Mouse (Mus musculus): Measurements from ENCODE around the gene Asb17. TPM values are rescaled to one million over a fixed set of nuclear protein-coding genes. Genes with fewer than 3 reads are reported as not detected.

The Asb17 gene
- 0.09 TPM in 1 of 2 replicates, not detected in the other for polyA plus RNA-seq (2015; fragmentation: Nextera tagmentation; extraction: Ambion mirVana)

DNA sequence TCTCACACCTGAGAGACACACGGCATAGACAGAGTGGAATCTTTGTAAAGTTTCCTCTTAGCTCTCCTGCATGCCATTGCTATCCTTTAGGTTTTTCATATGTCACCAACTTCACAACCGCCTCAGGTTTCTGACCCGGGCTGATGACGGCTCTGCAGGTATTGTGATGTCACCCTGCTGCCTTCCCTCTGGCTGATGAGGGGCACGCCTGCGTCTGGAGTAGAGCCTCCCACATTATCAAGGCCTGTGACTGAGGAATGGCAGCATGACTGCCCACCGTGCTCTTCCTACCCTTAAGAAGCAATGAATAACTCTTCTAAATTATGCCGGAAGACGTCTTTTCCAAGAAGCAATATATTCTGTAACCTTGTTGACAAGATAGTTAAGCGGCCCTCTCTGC lies at the start of gene Asb17:
Gene Asb17, plus strand, starts transcription at position 180 of the 400 bp plus-strand sequence.
- no peaks in the 10 kb centered on the region for H3K27me3 ChIP-seq (ENCODE audit: control insufficient read depth, insufficient read depth, low read depth, low read length)
- no peak within 1 kb of the TSS for H3K27ac ChIP-seq (ENCODE audit: low read length)
- H3K36me3 ChIP-seq (ENCODE audit: control insufficient read depth, insufficient read depth, low read length), result no peaks in the 10 kb centered on the region
- WGBS, result 75% methylated on average over 10 of the region's 10 CpGs
- no peak within 1 kb of the TSS for H3K4me3 ChIP-seq (ENCODE audit: low read length)
- no peaks in the 10 kb centered on the region for H3K4me1 ChIP-seq (replicated peaks; ENCODE audit: control insufficient read depth, insufficient read depth, low read length)
- no peaks in the 10 kb centered on the region for H3K9me3 ChIP-seq (ENCODE audit: control insufficient read depth, low read length)
- no peak for ATAC-seq (ENCODE audit: low read depth)
- no peak within 1 kb of the TSS for H3K9ac ChIP-seq (ENCODE audit: low read length)
- no peak within 1 kb of the TSS for H3K4me2 ChIP-seq (ENCODE audit: low read depth, low read length)

DNA sequence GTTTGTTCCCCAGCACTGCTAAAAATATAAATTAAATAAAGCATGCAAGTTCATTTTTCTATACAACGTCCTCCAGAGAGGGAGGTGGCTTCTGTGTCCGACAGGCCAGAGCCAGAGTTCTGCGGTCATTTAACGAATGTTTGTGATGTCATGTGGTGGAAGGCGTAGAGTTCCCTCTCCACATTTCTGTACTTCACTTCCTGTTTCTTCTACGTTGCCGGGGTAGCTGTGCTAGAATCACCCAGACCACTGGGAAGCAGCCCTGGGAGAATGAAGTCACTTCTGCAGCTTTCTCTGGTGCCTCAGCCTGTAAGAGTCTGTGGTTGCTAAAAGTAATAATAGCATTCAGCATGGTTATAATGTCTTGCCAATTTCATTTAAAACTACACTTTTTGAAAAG lies 46.4 kb upstream of the Asb17 start:
- 46% methylated on average over 7 of the region's 7 CpGs for WGBS

DNA sequence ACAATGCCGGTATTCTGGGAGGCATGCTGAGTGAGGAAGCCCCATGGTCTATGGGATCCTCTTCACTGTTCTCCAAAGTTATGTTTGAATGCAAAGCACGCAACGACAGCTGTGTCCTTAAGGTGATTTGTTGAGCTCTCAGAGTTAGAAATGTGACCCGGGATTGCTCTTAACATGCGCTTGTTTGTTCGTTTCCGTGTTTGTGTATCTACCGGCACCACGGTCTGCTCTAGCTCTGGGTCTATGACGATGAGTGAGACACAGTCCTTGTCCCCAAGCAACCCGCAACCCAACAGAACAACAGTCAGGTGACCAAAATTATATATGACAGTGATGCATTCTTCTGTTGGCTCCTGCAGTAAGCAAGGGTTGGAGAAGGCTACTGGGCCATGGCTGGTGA lies 44.4 kb upstream of the Asb17 start:
- Histone ChIP-seq H3K27ac (ENCODE audit: low read length) (no peak overlapping the region), H3K27me3 (ENCODE audit: control insufficient read depth, insufficient read depth, low read depth, low read length) (no peaks in the 10 kb centered on the region), H3K4me1 (replicated peaks; ENCODE audit: control insufficient read depth, insufficient read depth, low read length) (no peaks in the 10 kb centered on the region), H3K9me3 (ENCODE audit: control insufficient read depth, low read length) (no peaks in the 10 kb centered on the region), H3K4me2 (ENCODE audit: low read depth, low read length) (no peak overlapping the region), H3K36me3 (ENCODE audit: control insufficient read depth, insufficient read depth, low read length) (no peaks in the 10 kb centered on the region), H3K9ac (ENCODE audit: low read length) (no peak overlapping the region), H3K4me3 (ENCODE audit: low read length) (no peak overlapping the region)
- ATAC-seq (ENCODE audit: low read depth), result no peak
- 88% methylated on average over 11 of the region's 11 CpGs for WGBS

More for the DNA sequence above, 46.4 kb upstream of the Asb17 start:
- Histone ChIP-seq H3K4me2 (ENCODE audit: low read depth, low read length) (no peak overlapping the region), H3K4me1 (replicated peaks; ENCODE audit: control insufficient read depth, insufficient read depth, low read length) (no peaks in the 10 kb centered on the region), H3K9ac (ENCODE audit: low read length) (no peak overlapping the region), H3K9me3 (ENCODE audit: control insufficient read depth, low read length) (no peaks in the 10 kb centered on the region), H3K27me3 (ENCODE audit: control insufficient read depth, insufficient read depth, low read depth, low read length) (no peaks in the 10 kb centered on the region), H3K4me3 (ENCODE audit: low read length) (no peak overlapping the region), H3K27ac (ENCODE audit: low read length) (no peak overlapping the region), H3K36me3 (ENCODE audit: control insufficient read depth, insufficient read depth, low read length) (no peaks in the 10 kb centered on the region)
- ATAC-seq (ENCODE audit: low read depth), result no peak

DNA sequence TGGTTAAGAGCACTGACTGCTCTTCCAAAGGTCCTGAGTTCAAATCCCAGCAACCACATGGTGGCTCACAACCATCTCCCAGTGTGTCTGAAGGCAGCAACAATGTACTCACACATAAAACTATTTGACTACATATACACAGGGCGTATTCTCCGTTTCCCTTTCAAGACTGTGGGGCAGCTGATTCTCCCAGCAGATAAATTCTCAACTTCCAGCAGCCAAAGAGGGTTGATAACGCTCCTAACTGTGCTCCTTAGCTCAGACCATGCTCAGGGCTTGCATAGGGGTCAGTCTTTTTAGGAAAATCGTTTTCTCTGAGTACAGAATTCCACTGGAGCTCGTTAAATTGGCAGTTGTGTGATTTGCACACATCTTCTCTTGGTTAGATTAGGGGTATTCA lies 43.3 kb upstream of the Asb17 start:
- H3K27me3 ChIP-seq (ENCODE audit: control insufficient read depth, insufficient read depth, low read depth, low read length), result no peaks in the 10 kb centered on the region
- 61% methylated on average over 5 of the region's 5 CpGs for WGBS
- no peak overlapping the region for H3K4me2 ChIP-seq (ENCODE audit: low read depth, low read length)
- no peak overlapping the region for H3K27ac ChIP-seq (ENCODE audit: low read length)
- H3K4me3 ChIP-seq (ENCODE audit: low read length), result no peak overlapping the region
- no peak for ATAC-seq (ENCODE audit: low read depth)
- no peaks in the 10 kb centered on the region for H3K36me3 ChIP-seq (ENCODE audit: control insufficient read depth, insufficient read depth, low read length)
- no peaks in the 10 kb centered on the region for H3K9me3 ChIP-seq (ENCODE audit: control insufficient read depth, low read length)
- H3K4me1 ChIP-seq (replicated peaks; ENCODE audit: control insufficient read depth, insufficient read depth, low read length), result no peaks in the 10 kb centered on the region
- no peak overlapping the region for H3K9ac ChIP-seq (ENCODE audit: low read length)

DNA sequence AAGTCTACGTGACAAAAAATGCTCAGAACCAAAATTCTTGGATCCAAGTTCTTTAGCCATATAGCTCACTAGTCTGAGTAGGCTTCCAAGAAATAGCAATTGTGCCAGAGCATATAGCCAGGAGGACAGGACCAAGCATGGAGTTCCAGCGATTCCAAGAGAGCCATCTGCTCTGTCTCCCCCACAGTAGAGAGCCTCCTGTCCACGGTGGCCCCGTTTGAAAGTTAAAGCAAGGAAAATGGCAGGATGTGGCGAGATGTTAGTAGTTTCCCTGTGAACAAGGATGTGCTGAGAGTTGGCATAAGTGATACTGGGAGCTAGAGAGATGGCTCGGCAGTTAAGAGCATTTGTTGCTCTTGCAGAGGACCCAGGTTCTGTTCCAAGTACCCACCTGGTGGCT lies 42.5 kb upstream of the Asb17 start:
- WGBS, result 65% methylated on average over 6 of the region's 6 CpGs
- Histone ChIP-seq H3K4me2 (ENCODE audit: low read depth, low read length) (no peak overlapping the region), H3K36me3 (ENCODE audit: control insufficient read depth, insufficient read depth, low read length) (no peaks in the 10 kb centered on the region), H3K4me1 (replicated peaks; ENCODE audit: control insufficient read depth, insufficient read depth, low read length) (peaks cover 4% of the 10 kb centered on the region; the same call in 1 of the 2 replicates), H3K9ac (ENCODE audit: low read length) (no peak overlapping the region), H3K9me3 (ENCODE audit: control insufficient read depth, low read length) (no peaks in the 10 kb centered on the region), H3K27ac (ENCODE audit: low read length) (no peak overlapping the region), H3K4me3 (ENCODE audit: low read length) (no peak overlapping the region), H3K27me3 (ENCODE audit: control insufficient read depth, insufficient read depth, low read depth, low read length) (no peaks in the 10 kb centered on the region)
- ATAC-seq (ENCODE audit: low read depth), result no peak

DNA sequence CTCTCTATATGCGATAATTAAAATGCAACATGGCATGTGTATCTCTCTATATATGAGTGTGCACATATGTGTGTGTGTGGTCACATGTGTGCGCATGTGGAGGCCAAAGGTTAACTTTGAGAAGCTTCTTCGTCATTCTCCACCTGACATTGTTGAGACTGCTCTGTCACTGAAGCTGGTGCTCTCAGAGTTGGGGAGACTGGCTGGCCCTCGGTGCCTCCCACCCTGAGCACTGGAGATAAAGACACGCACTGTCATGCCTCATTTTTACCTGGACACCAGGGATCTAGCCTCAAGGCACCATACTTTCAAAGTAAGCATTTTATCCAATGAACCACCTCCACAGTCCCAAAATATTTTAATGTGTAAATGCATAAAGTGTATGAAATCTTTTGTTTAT lies 41.4 kb upstream of the Asb17 start:
- H3K27ac ChIP-seq (ENCODE audit: low read length), result no peak overlapping the region
- no peak overlapping the region for H3K9ac ChIP-seq (ENCODE audit: low read length)
- H3K9me3 ChIP-seq (ENCODE audit: control insufficient read depth, low read length), result no peaks in the 10 kb centered on the region
- H3K4me1 ChIP-seq (replicated peaks; ENCODE audit: control insufficient read depth, insufficient read depth, low read length), result peaks cover 4% of the 10 kb centered on the region; the same call in 1 of the 2 replicates
- no peaks in the 10 kb centered on the region for H3K36me3 ChIP-seq (ENCODE audit: control insufficient read depth, insufficient read depth, low read length)
- no peak overlapping the region for H3K4me2 ChIP-seq (ENCODE audit: low read depth, low read length)
- no peaks in the 10 kb centered on the region for H3K27me3 ChIP-seq (ENCODE audit: control insufficient read depth, insufficient read depth, low read depth, low read length)
- H3K4me3 ChIP-seq (ENCODE audit: low read length), result no peak overlapping the region
- 74% methylated on average over 5 of the region's 5 CpGs for WGBS
- no peak for ATAC-seq (ENCODE audit: low read depth)

DNA sequence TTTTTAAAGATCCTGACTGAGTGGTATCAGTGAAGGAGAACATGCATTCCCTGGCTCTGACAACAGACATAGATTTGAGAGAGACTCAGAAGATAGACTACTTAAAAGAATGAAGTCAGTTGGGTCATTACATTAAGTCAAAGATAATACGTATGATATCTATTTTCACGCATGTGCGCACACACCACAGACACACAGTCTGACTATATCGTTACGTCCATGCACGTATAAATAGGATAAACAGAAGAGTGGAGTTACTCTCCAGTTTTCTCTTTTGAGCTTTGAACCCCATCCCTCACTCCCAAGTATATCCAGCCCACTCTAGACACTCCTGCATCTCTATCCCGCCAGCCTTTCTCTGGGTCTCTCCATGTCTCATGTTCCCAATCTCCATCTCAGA lies 40.0 kb upstream of the Asb17 start:
- ATAC-seq (ENCODE audit: low read depth), result no peak
- H3K4me1 ChIP-seq (replicated peaks; ENCODE audit: control insufficient read depth, insufficient read depth, low read length), result peaks cover 4% of the 10 kb centered on the region; the same call in 1 of the 2 replicates
- no peak overlapping the region for H3K27ac ChIP-seq (ENCODE audit: low read length)
- no peaks in the 10 kb centered on the region for H3K9me3 ChIP-seq (ENCODE audit: control insufficient read depth, low read length)
- no peak overlapping the region for H3K4me2 ChIP-seq (ENCODE audit: low read depth, low read length)
- H3K9ac ChIP-seq (ENCODE audit: low read length), result no peak overlapping the region
- no peaks in the 10 kb centered on the region for H3K27me3 ChIP-seq (ENCODE audit: control insufficient read depth, insufficient read depth, low read depth, low read length)
- no peaks in the 10 kb centered on the region for H3K36me3 ChIP-seq (ENCODE audit: control insufficient read depth, insufficient read depth, low read length)
- H3K4me3 ChIP-seq (ENCODE audit: low read length), result no peak overlapping the region
- 87% methylated on average over 7 of the region's 7 CpGs for WGBS

DNA sequence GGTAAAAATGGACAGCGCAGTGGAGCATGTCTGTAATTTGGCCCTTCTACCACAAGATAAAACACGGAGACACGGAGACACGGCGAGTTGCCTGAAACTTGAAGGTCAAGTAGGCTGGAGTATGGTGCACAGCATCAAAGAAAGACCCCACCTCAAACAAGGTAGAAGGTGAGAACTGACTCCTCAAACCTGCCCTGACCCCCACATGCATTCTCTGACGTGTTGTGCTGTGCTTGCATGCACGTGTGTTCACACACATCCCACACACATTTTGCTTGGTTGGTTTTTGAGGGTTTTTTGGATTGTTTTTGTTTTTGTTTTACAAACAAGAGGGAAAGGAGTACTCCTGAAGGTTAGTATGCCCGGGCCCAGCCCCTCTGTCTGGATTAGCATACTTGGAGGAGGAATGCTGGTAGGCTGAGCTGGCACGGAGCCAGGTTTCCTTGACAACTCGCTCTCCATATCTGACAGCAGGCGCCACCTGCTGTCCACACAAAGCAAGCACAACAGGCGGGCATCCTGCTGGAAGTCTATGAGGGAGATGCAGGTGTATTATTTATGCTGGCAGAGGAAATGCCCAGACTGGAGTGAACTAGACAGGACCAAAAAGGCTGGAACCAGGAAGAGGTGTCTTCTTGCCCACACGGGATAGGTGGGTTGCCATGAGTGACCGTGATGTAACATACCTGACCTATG lies 37.8 kb upstream of the Asb17 start:
- no peaks in the 10 kb centered on the region for H3K36me3 ChIP-seq (ENCODE audit: control insufficient read depth, insufficient read depth, low read length)
- ATAC-seq (ENCODE audit: low read depth), result peak; percentile 89
- no peaks in the 10 kb centered on the region for H3K9me3 ChIP-seq (ENCODE audit: control insufficient read depth, low read length)
- H3K4me2 ChIP-seq (ENCODE audit: low read depth, low read length), result peak overlapping the region; percentile 12; the same call in 1 of the 2 replicates
- no peak overlapping the region for H3K9ac ChIP-seq (ENCODE audit: low read length)
- 31% methylated on average over 14 of the region's 14 CpGs for WGBS
- H3K4me1 ChIP-seq (replicated peaks; ENCODE audit: control insufficient read depth, insufficient read depth, low read length), result peaks cover 4% of the 10 kb centered on the region; the same call in 1 of the 2 replicates
- no peaks in the 10 kb centered on the region for H3K27me3 ChIP-seq (ENCODE audit: control insufficient read depth, insufficient read depth, low read depth, low read length)
- no peak overlapping the region for H3K4me3 ChIP-seq (ENCODE audit: low read length)
- no peak overlapping the region for H3K27ac ChIP-seq (ENCODE audit: low read length)

DNA sequence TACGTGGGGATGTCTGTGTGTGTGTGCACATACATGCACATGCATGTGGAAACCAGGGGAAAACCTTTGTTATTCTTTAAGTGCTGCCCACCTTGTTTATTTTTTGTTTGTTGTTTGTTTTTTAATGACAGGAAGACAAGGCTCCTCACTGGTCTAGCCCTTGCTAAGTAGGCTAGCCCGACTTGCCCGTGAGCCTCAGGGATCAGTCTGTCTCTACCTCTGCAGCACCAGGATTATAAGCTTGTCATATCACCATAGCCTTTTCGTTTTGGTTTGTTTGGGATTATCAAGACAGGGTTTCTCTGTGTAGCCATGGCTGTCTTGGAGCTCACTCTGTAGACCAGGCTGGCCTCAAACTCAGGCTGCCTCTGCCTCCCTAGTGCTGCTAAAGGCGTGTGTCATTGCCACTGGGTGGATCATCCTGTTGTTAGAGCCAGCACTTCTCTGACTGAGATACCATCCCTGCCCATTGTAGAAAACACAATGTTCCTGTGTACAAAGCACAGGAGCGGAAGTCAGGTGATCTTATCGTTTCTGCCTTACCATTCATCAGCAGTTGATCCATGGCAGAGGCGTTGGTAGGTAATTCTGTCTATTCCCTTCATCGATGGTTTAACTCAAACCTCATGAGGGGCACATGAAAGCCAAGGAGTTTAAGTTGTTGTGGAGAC lies 37.1 kb upstream of the Asb17 start:
- Histone ChIP-seq H3K9ac (ENCODE audit: low read length) (no peak overlapping the region), H3K27me3 (ENCODE audit: control insufficient read depth, insufficient read depth, low read depth, low read length) (no peaks in the 10 kb centered on the region), H3K36me3 (ENCODE audit: control insufficient read depth, insufficient read depth, low read length) (no peaks in the 10 kb centered on the region), H3K4me2 (ENCODE audit: low read depth, low read length) (no peak overlapping the region), H3K4me3 (ENCODE audit: low read length) (no peak overlapping the region), H3K9me3 (ENCODE audit: control insufficient read depth, low read length) (no peaks in the 10 kb centered on the region), H3K4me1 (replicated peaks; ENCODE audit: control insufficient read depth, insufficient read depth, low read length) (peaks cover 4% of the 10 kb centered on the region; the same call in 1 of the 2 replicates), H3K27ac (ENCODE audit: low read length) (no peak overlapping the region)
- WGBS, result 81% methylated on average over 9 of the region's 9 CpGs
- peak; percentile 18; the same call in 1 of the 2 replicates for ATAC-seq (ENCODE audit: low read depth)
